Comparison of ENCODE assay signal across 25 mouse cellular contexts in genomic region chr10:9258705-9259104, GRCm38 (mm10).
DNase-seq lines count a peak whose midpoint lies in the region; ATAC-seq lines count a peak whose summit lies in the region.
"Had no signal": no experiment of that assay in that cellular context is flagged by ENCODE, and none has a peak within 500 bp of the region (broad histone marks: within the 10 kb centered on the region; RNA-seq: fewer than 3 reads in every experiment).

No protein-coding gene starts in this region.

- no peak overlapping the region for H3K4me2 ChIP-seq in forebrain, embryonic 16.5 days (ENCODE audit: low read length)
- H3K4me2 ChIP-seq: embryonic facial prominence, embryonic 13.5 days; heart, embryonic 11.5 days; hindbrain, embryonic 12.5 days; hindbrain, embryonic 15.5 days; intestine, embryonic 15.5 days had no signal

- H3K9me3 ChIP-seq in forebrain, embryonic 16.5 days (ENCODE audit: control insufficient read depth, low read length), result no peaks in the 10 kb centered on the region
- H3K9me3 ChIP-seq: embryonic facial prominence, embryonic 10.5 days; embryonic facial prominence, embryonic 13.5 days; hindbrain, embryonic 12.5 days; hindbrain, embryonic 15.5 days; intestine, embryonic 15.5 days had no signal

- no peak overlapping the region for H3K4me3 ChIP-seq in forebrain, embryonic 16.5 days (replicated peaks; ENCODE audit: low read length)
- H3K4me3 ChIP-seq: embryonic facial prominence, embryonic 10.5 days; embryonic facial prominence, embryonic 13.5 days; gastrocnemius, adult 2 months; hindbrain, embryonic 12.5 days; hindbrain, embryonic 15.5 days; intestine, embryonic 15.5 days had no signal

- no peaks in the 10 kb centered on the region for H3K36me3 ChIP-seq in forebrain, embryonic 16.5 days (ENCODE audit: control insufficient read depth, insufficient read depth)
- H3K36me3 ChIP-seq: embryonic facial prominence, embryonic 10.5 days; embryonic facial prominence, embryonic 13.5 days; hindbrain, embryonic 12.5 days; hindbrain, embryonic 15.5 days; intestine, embryonic 15.5 days had no signal

- WGBS in forebrain, embryonic 16.5 days, result 96% methylated on average over 1 of the region's 1 CpGs

- no peaks in the 10 kb centered on the region for H3K27me3 ChIP-seq in forebrain, embryonic 16.5 days (replicated peaks; ENCODE audit: control insufficient read depth, insufficient read depth, low read length)
- H3K27me3 ChIP-seq: embryonic facial prominence, embryonic 13.5 days; hindbrain, embryonic 12.5 days; hindbrain, embryonic 15.5 days; intestine, embryonic 15.5 days had no signal

- H3K4me1 ChIP-seq in forebrain, embryonic 16.5 days (replicated peaks; ENCODE audit: control insufficient read depth, insufficient read depth, low read length), result no peaks in the 10 kb centered on the region
- H3K4me1 ChIP-seq: embryonic facial prominence, embryonic 10.5 days; embryonic facial prominence, embryonic 13.5 days; hindbrain, embryonic 12.5 days; hindbrain, embryonic 15.5 days; intestine, embryonic 15.5 days had no signal

- ATAC-seq in forebrain, embryonic 16.5 days, result no peak
- ATAC-seq: CD4-positive, CD25-positive, alpha-beta regulatory T cell, adult 4 months; forebrain, embryonic 14.5 days; intestine, embryonic 15.5 days had no signal

- no peak overlapping the region for H3K9ac ChIP-seq in forebrain, embryonic 16.5 days (replicated peaks; ENCODE audit: low read depth, low read length)
- H3K9ac ChIP-seq: embryonic facial prominence, embryonic 13.5 days; hindbrain, embryonic 12.5 days; hindbrain, embryonic 15.5 days; intestine, embryonic 15.5 days had no signal

- no peak overlapping the region for H3K27ac ChIP-seq in forebrain, embryonic 16.5 days (ENCODE audit: low read length)
- H3K27ac ChIP-seq: embryonic facial prominence, embryonic 10.5 days; embryonic facial prominence, embryonic 13.5 days; gastrocnemius, adult 2 months; hindbrain, embryonic 12.5 days; hindbrain, embryonic 15.5 days; intestine, embryonic 15.5 days had no signal

- peak; percentile 10 to 13 for DNase-seq in adrenal gland, postnatal 36 days
- no peak for DNase-seq in adrenal gland, postnatal 25 days
- DNase-seq in MN1 (ENCODE audit: low spot score) (peak; percentile 64), adipocyte (ENCODE audit: low spot score) (peak; percentile 6)
- no peak for DNase-seq in kidney, adult 11 months
- no peak for DNase-seq in lung, postnatal 14 days
- DNase-seq: adrenal gland, postnatal 14 days; cerebellum, adult 11-12 months; cerebellum, adult 8-10 months; cerebellum, postnatal 10 days; cerebellum, postnatal 36 days; embryo, embryonic 11 days; gastrocnemius, adult 2 months; gastrocnemius, postnatal 14 days; kidney, adult 18-20 months; kidney, adult 9 months had no signal

Comparison
In these comparisons a context has a peak if more than half of its experiments do, and no peak if none do; other contexts are left out.
1. DNase-seq: peak in adrenal gland, postnatal 36 days (2 of 2), MN1 (single experiment) and adipocyte (single experiment); none in adrenal gland, postnatal 25 days (single experiment), kidney, adult 11 months (single experiment) and lung, postnatal 14 days (single experiment).